ENCODE assay signal across 8 mouse cellular contexts in genomic region chr5:23251462-23252224, GRCm38 (mm10).
DNase-seq lines count a peak whose midpoint lies in the region; ATAC-seq lines count a peak whose summit lies in the region.

No protein-coding gene starts in this region.

- peak overlapping the region; percentile 25 to 29 for H3K4me3 ChIP-seq in heart, embryonic 14.5 days (ENCODE audit: control insufficient read depth in 1 of 2, insufficient read depth in 1 of 2, low read depth in 1 of 2, low read length in 2 of 2)

- peak overlapping the region; percentile 62 for H3K9ac ChIP-seq in heart, embryonic 14.5 days (ENCODE audit: low read length)

- H3K36me3 ChIP-seq in heart, embryonic 14.5 days (ENCODE audit: control insufficient read depth, insufficient read depth, low read length) = no peaks in the 10 kb centered on the region

- 8% methylated on average over 12 of the region's 12 CpGs for WGBS in heart, embryonic 14.5 days

- ATAC-seq in heart, embryonic 14.5 days (ENCODE audit: insufficient number of reproducible peaks, insufficient read depth, low FRiP score, low read depth) = peak; percentile 83
- peak; percentile 82 for ATAC-seq in megakaryocyte progenitor cell, adult 5-6 weeks (replicated peaks; ENCODE audit: poor library complexity)
- ATAC-seq in erythroblast, adult 5-6 weeks (replicated peaks; ENCODE audit: low FRiP score, poor library complexity, severe bottlenecking) = no peak

- no peaks in the 10 kb centered on the region for H3K27me3 ChIP-seq in heart, embryonic 14.5 days (ENCODE audit: control insufficient read depth, insufficient read depth, low read length)

- H3K9me3 ChIP-seq in heart, embryonic 14.5 days (ENCODE audit: control insufficient read depth, low read length) = no peaks in the 10 kb centered on the region

- peak overlapping the region; percentile 89 to 93 for H3K27ac ChIP-seq in heart, embryonic 14.5 days (replicated peaks in 1 of 2; ENCODE audit: control insufficient read depth in 1 of 2, insufficient read depth in 1 of 2, low read depth in 2 of 2, low read length in 2 of 2)

- H3K4me1 ChIP-seq in heart, embryonic 14.5 days (ENCODE audit: control insufficient read depth in 2 of 2, insufficient read depth in 2 of 2, low read length in 2 of 2) = peaks cover 19 to 24% of the 10 kb centered on the region in 2 experiments

- peak; percentile 46 for DNase-seq in CD4-positive helper T cell, adult 2 months (ENCODE audit: low read depth, low spot score)
- DNase-seq in NIH3T3 (ENCODE audit: low read depth) = peak; percentile 75
- DNase-seq in embryo, embryonic 9.5 days (ENCODE audit: extremely low spot score) = peak; percentile 58
- DNase-seq in layer of hippocampus, adult 8-10 months (ENCODE audit: low spot score in 2 of 2) = peak; percentile 18
- DNase-seq in spleen, postnatal 10 days (ENCODE audit: low spot score in 2 of 2) = peak; percentile 20 to 76

- peak overlapping the region; percentile 58 for H3K4me2 ChIP-seq in heart, embryonic 14.5 days (ENCODE audit: low read length)

Comparison
In these comparisons a context has a peak if more than half of its experiments do, and no peak if none do; other contexts are left out.
1. DNase-seq: peak in every context shown above with its lines; median percentile 75 in NIH3T3; 58 in embryo, embryonic 9.5 days; 48 in spleen, postnatal 10 days; 46 in CD4-positive helper T cell, adult 2 months; 18 in layer of hippocampus, adult 8-10 months.